Mouse (Mus musculus): ENCODE data around the gene Exosc5. TPM values are rescaled to one million over a fixed set of nuclear protein-coding genes. Genes with fewer than 3 reads are reported as not detected.

Gene Exosc5
- total and polyA plus RNA-seq, 2 experiments from 2014 or later = 20.3 to 27.7 TPM

- H3K4me3 ChIP-seq (ENCODE audit: low read depth, low read length) = no peak overlapping the region
- H3K9me3 ChIP-seq (replicated peaks; ENCODE audit: control insufficient read depth, low read length) = no peaks in the 10 kb centered on the region
- WGBS = 88% methylated on average over 10 of the region's 10 CpGs
- peaks cover 9% of the 10 kb centered on the region; the same call in 1 of the 2 replicates for H3K27me3 ChIP-seq (ENCODE audit: control insufficient read depth, insufficient read depth, low read length)
- H3K4me1 ChIP-seq (ENCODE audit: control insufficient read depth, insufficient read depth) = no peaks in the 10 kb centered on the region
- peaks cover 41% of the 10 kb centered on the region for H3K36me3 ChIP-seq (replicated peaks; ENCODE audit: control insufficient read depth, insufficient read depth, low read length)
- no peak overlapping the region for H3K4me2 ChIP-seq (ENCODE audit: low read depth, low read length)
- TF ChIP-seq CTCF (IDR thresholded peaks at IDR 0.05; ENCODE audit: low read depth) (no peak), EP300 (IDR thresholded peaks at IDR 0.05; ENCODE audit: low read depth) (no peak)
- no peak for ATAC-seq (ENCODE audit: insufficient read depth, low read depth)
- no peak overlapping the region for H3K27ac ChIP-seq (ENCODE audit: low read depth)
- H3K9ac ChIP-seq (replicated peaks; ENCODE audit: low read depth, low read length) = no peak overlapping the region
- DNase-seq (ENCODE audit: low spot score) = no peak
Measured at GRCm38 (mm10) chr7:25669158-25669557, 10.2 kb downstream of the Exosc5 start.

- no peaks in the 10 kb centered on the region for H3K4me1 ChIP-seq (ENCODE audit: control insufficient read depth, insufficient read depth)
- TF ChIP-seq CTCF (IDR thresholded peaks at IDR 0.05; ENCODE audit: low read depth) (no peak), EP300 (IDR thresholded peaks at IDR 0.05; ENCODE audit: low read depth) (no peak)
- no peak overlapping the region for H3K27ac ChIP-seq (ENCODE audit: low read depth)
- H3K27me3 ChIP-seq (ENCODE audit: control insufficient read depth, insufficient read depth, low read length) = peaks cover 14% of the 10 kb centered on the region; the same call in 1 of the 2 replicates
- no peak overlapping the region for H3K9ac ChIP-seq (replicated peaks; ENCODE audit: low read depth, low read length)
- peaks cover 36% of the 10 kb centered on the region for H3K36me3 ChIP-seq (replicated peaks; ENCODE audit: control insufficient read depth, insufficient read depth, low read length)
- 82% methylated on average over 9 of the region's 9 CpGs for WGBS
- H3K4me2 ChIP-seq (ENCODE audit: low read depth, low read length) = no peak overlapping the region
- DNase-seq (ENCODE audit: low spot score) = no peak
- no peak overlapping the region for H3K4me3 ChIP-seq (ENCODE audit: low read depth, low read length)
- no peak for ATAC-seq (ENCODE audit: insufficient read depth, low read depth)
- no peaks in the 10 kb centered on the region for H3K9me3 ChIP-seq (replicated peaks; ENCODE audit: control insufficient read depth, low read length)
Measured at GRCm38 (mm10) chr7:25669631-25670030, 10.7 kb downstream of the Exosc5 start.

GRCm38 (mm10) chr7:25670096-25670495, 11.1 kb downstream of the Exosc5 start:
- peaks cover 18% of the 10 kb centered on the region; the same call in 1 of the 2 replicates for H3K27me3 ChIP-seq (ENCODE audit: control insufficient read depth, insufficient read depth, low read length)
- no peak overlapping the region for H3K4me2 ChIP-seq (ENCODE audit: low read depth, low read length)
- ATAC-seq (ENCODE audit: insufficient read depth, low read depth) (no peak), DNase-seq (ENCODE audit: low spot score) (no peak)
- peaks cover 31% of the 10 kb centered on the region for H3K36me3 ChIP-seq (replicated peaks; ENCODE audit: control insufficient read depth, insufficient read depth, low read length)
- no peak overlapping the region for H3K9ac ChIP-seq (replicated peaks; ENCODE audit: low read depth, low read length)
- TF ChIP-seq EP300 (IDR thresholded peaks at IDR 0.05; ENCODE audit: low read depth) (no peak), CTCF (IDR thresholded peaks at IDR 0.05; ENCODE audit: low read depth) (no peak)
- no peak overlapping the region for H3K4me3 ChIP-seq (ENCODE audit: low read depth, low read length)
- H3K27ac ChIP-seq (ENCODE audit: low read depth) = no peak overlapping the region
- H3K9me3 ChIP-seq (replicated peaks; ENCODE audit: control insufficient read depth, low read length) = no peaks in the 10 kb centered on the region
- H3K4me1 ChIP-seq (ENCODE audit: control insufficient read depth, insufficient read depth) = peaks cover 4% of the 10 kb centered on the region; the same call in 1 of the 2 replicates
- 84% methylated on average over 4 of the region's 4 CpGs for WGBS

GRCm38 (mm10) chr7:25671686-25672085, 12.7 kb downstream of the Exosc5 start:
- peaks cover 26% of the 10 kb centered on the region for H3K27me3 ChIP-seq (ENCODE audit: control insufficient read depth, insufficient read depth, low read length)
- 0 out of 2 replicates have a peak, but pooled peaks cover 17% of the 10 kb centered on the region for H3K36me3 ChIP-seq (replicated peaks; ENCODE audit: control insufficient read depth, insufficient read depth, low read length)
- 41% methylated on average over 2 of the region's 2 CpGs for WGBS
- H3K9ac ChIP-seq (replicated peaks; ENCODE audit: low read depth, low read length) = no peak overlapping the region
- H3K9me3 ChIP-seq (replicated peaks; ENCODE audit: control insufficient read depth, low read length) = no peaks in the 10 kb centered on the region
- H3K27ac ChIP-seq (ENCODE audit: low read depth) = no peak overlapping the region
- DNase-seq (ENCODE audit: low spot score) = no peak
- no peak overlapping the region for H3K4me3 ChIP-seq (ENCODE audit: low read depth, low read length)
- no peak for TF ChIP-seq EP300 (IDR thresholded peaks at IDR 0.05; ENCODE audit: low read depth)
- no peak for TF ChIP-seq CTCF (IDR thresholded peaks at IDR 0.05; ENCODE audit: low read depth)
- no peak for ATAC-seq (ENCODE audit: insufficient read depth, low read depth)
- no peak overlapping the region for H3K4me2 ChIP-seq (ENCODE audit: low read depth, low read length)
- H3K4me1 ChIP-seq (ENCODE audit: control insufficient read depth, insufficient read depth) = peaks cover 12% of the 10 kb centered on the region; the same call in 1 of the 2 replicates

GRCm38 (mm10) chr7:25672442-25672841, 13.5 kb downstream of the Exosc5 start:
- no peak overlapping the region for H3K4me3 ChIP-seq (ENCODE audit: low read depth, low read length)
- ATAC-seq (ENCODE audit: insufficient read depth, low read depth) (no peak), DNase-seq (ENCODE audit: low spot score) (no peak)
- H3K4me2 ChIP-seq (ENCODE audit: low read depth, low read length) = no peak overlapping the region
- no peak overlapping the region for H3K27ac ChIP-seq (ENCODE audit: low read depth)
- H3K27me3 ChIP-seq (ENCODE audit: control insufficient read depth, insufficient read depth, low read length) = peaks cover 26% of the 10 kb centered on the region
- H3K9ac ChIP-seq (replicated peaks; ENCODE audit: low read depth, low read length) = no peak overlapping the region
- no peaks in the 10 kb centered on the region for H3K9me3 ChIP-seq (replicated peaks; ENCODE audit: control insufficient read depth, low read length)
- 47% methylated on average over 4 of the region's 4 CpGs for WGBS
- TF ChIP-seq EP300 (IDR thresholded peaks at IDR 0.05; ENCODE audit: low read depth) (no peak), CTCF (IDR thresholded peaks at IDR 0.05; ENCODE audit: low read depth) (no peak)
- 0 out of 2 replicates have a peak, but pooled peaks cover 10% of the 10 kb centered on the region for H3K36me3 ChIP-seq (replicated peaks; ENCODE audit: control insufficient read depth, insufficient read depth, low read length)
- peaks cover 15% of the 10 kb centered on the region; the same call in 1 of the 2 replicates for H3K4me1 ChIP-seq (ENCODE audit: control insufficient read depth, insufficient read depth)

- TF ChIP-seq EP300 (IDR thresholded peaks at IDR 0.05; ENCODE audit: low read depth) (no peak), CTCF (IDR thresholded peaks at IDR 0.05; ENCODE audit: low read depth) (no peak)
- Histone ChIP-seq H3K27ac (ENCODE audit: low read depth) (no peak overlapping the region), H3K4me1 (ENCODE audit: control insufficient read depth, insufficient read depth) (peaks cover 15% of the 10 kb centered on the region; the same call in 1 of the 2 replicates), H3K27me3 (ENCODE audit: control insufficient read depth, insufficient read depth, low read length) (peaks cover 26% of the 10 kb centered on the region), H3K4me2 (ENCODE audit: low read depth, low read length) (no peak overlapping the region), H3K36me3 (replicated peaks; ENCODE audit: control insufficient read depth, insufficient read depth, low read length) (no peaks in the 10 kb centered on the region), H3K4me3 (ENCODE audit: low read depth, low read length) (no peak overlapping the region), H3K9ac (replicated peaks; ENCODE audit: low read depth, low read length) (no peak overlapping the region), H3K9me3 (replicated peaks; ENCODE audit: control insufficient read depth, low read length) (no peaks in the 10 kb centered on the region)
- no peak for DNase-seq (ENCODE audit: low spot score)
- 26% methylated on average over 9 of the region's 9 CpGs for WGBS
- no peak for ATAC-seq (ENCODE audit: insufficient read depth, low read depth)
Measured at GRCm38 (mm10) chr7:25674297-25674696, 15.3 kb downstream of the Exosc5 start.
